Mouse (Mus musculus) hindbrain, embryonic 14.5 days (tissue): Measurements from ENCODE around the gene 1110002E22Rik. TPM values are rescaled to one million over a fixed set of nuclear protein-coding genes. Genes with fewer than 3 reads are reported as not detected.
A peak's percentile ranks its signal among the peaks of the same experiment; 100 is the strongest.

Source experiments
- ATAC-seq: fragments of 200-750 bp; cut with Nextera tagmentation; 2 replicates; pipeline ENCODE4 v1.8.0; 2017; ENCODE audit warnings: moderate number of reproducible peaks, mild to moderate bottlenecking, moderate TSS enrichment, moderate library complexity; ENCODE audit not compliant: low FRiP score
- DNase-seq: peaks from one replicate; pipeline ENCODE4 v3.0.0-alpha.2; 2015; ENCODE audit warnings: low spot score
- H3K27ac ChIP-seq: fragments of 300-500 bp; sonication (generic); 2 replicates; pipeline ENCODE4 v1.5.1; 2014; ENCODE audit warnings: mild to moderate bottlenecking, moderate library complexity
- H3K27me3 ChIP-seq: fragments of 300-500 bp; sonication (generic); 2 replicates; pipeline ENCODE4 v1.6.1; 2014; ENCODE audit warnings: mild to moderate bottlenecking, low read length, mixed read lengths; ENCODE audit not compliant: control insufficient read depth, insufficient read depth
- H3K36me3 ChIP-seq: fragments of 300-500 bp; sonication (generic); replicated peaks from 2 replicates; pipeline ENCODE4 v1.6.1; 2014; ENCODE audit not compliant: control insufficient read depth, insufficient read depth
- H3K4me1 ChIP-seq: fragments of 300-500 bp; sonication (generic); replicated peaks from 2 replicates; pipeline ENCODE4 v1.6.1; 2014; ENCODE audit warnings: antibody characterized with exemption, low read length, mixed read lengths; ENCODE audit not compliant: control insufficient read depth, insufficient read depth
- H3K4me2 ChIP-seq: fragments of 300-500 bp; sonication (generic); replicated peaks from 2 replicates; pipeline ENCODE4 v1.6.1; 2014; ENCODE audit warnings: mild to moderate bottlenecking, moderate library complexity
- H3K4me3 ChIP-seq: fragments of 300-500 bp; sonication (generic); replicated peaks from 2 replicates; pipeline ENCODE4 v1.5.1; 2014; ENCODE audit warnings: mild to moderate bottlenecking, low read length
- H3K9ac ChIP-seq: fragments of 300-500 bp; sonication (generic); 2 replicates; pipeline ENCODE4 v1.6.1; 2014
- H3K9me3 ChIP-seq: fragments of 300-500 bp; sonication (generic); 2 replicates; pipeline ENCODE4 v1.6.1; 2016; ENCODE audit warnings: low read length; ENCODE audit not compliant: control insufficient read depth
- WGBS: fragments of 180-500 bp; shearing (Covaris S2); extraction: QIAGEN DNeasy Blood & Tissue Kit; methylation state at CpG from one replicate; pipeline ENCODE4 v1.1.7; 2014; 5-methylcytosine and 5-hydroxymethylcytosine counted together
- polyA plus RNA-seq: library from polyadenylated mRNA; unstranded; fragments of >200 nt; fragmentation: Nextera tagmentation; extraction: Ambion mirVana; gene quantifications from 2 replicates; pipeline ENCODE4 v1.2.1, GENCODE M21; 2014

Gene 1110002E22Rik
- 0.07 and 0.10 TPM in 2 replicates for polyA plus RNA-seq

GRCm38 (mm10) chr3:138064732-138065645, at the start of gene 1110002E22Rik:
Gene 1110002E22Rik (plus strand): TSS chr3:138065052.
- peak; percentile 24; the same call in 1 of the 2 replicates for ATAC-seq

GRCm38 (mm10) chr3:138016810-138017209, 48.0 kb upstream of the 1110002E22Rik start:
- WGBS = 47% methylated on average over 12 of the region's 12 CpGs

More at GRCm38 (mm10) chr3:138064732-138065645, at the start of gene 1110002E22Rik:
- Histone ChIP-seq H3K9ac (no peak within 1 kb of the TSS), H3K4me2 (no peak within 1 kb of the TSS), H3K4me3 (no peak within 1 kb of the TSS), H3K9me3 (no peaks in the 10 kb centered on the region), H3K4me1 (peaks cover 18% of the 10 kb centered on the region), H3K27me3 (no peaks in the 10 kb centered on the region), H3K36me3 (no peaks in the 10 kb centered on the region), H3K27ac (no peak within 1 kb of the TSS)
- 67% methylated on average over 33 of the region's 33 CpGs for WGBS
- DNase-seq = no peak

GRCm38 (mm10) chr3:138022003-138022402, 42.8 kb upstream of the 1110002E22Rik start:
- H3K4me3 ChIP-seq = no peak overlapping the region
- H3K9me3 ChIP-seq = peaks cover 11% of the 10 kb centered on the region; the same call in 1 of the 2 replicates
- ATAC-seq = no peak
- no peak overlapping the region for H3K27ac ChIP-seq
- H3K9ac ChIP-seq = no peak overlapping the region
- H3K4me2 ChIP-seq = no peak overlapping the region
- H3K36me3 ChIP-seq = no peaks in the 10 kb centered on the region
- DNase-seq = no peak
- H3K27me3 ChIP-seq = no peaks in the 10 kb centered on the region
- WGBS = 80% methylated on average over 4 of the region's 4 CpGs
- 0 out of 2 replicates have a peak, but pooled peaks cover 2% of the 10 kb centered on the region for H3K4me1 ChIP-seq

More at GRCm38 (mm10) chr3:138016810-138017209, 48.0 kb upstream of the 1110002E22Rik start:
- Histone ChIP-seq H3K9me3 (peaks cover 11% of the 10 kb centered on the region; the same call in 1 of the 2 replicates), H3K4me2 (peak overlapping the region; percentile 42; the same call in 1 of the 2 replicates), H3K9ac (no peak overlapping the region), H3K4me1 (0 out of 2 replicates have a peak, but pooled peaks cover 4% of the 10 kb centered on the region), H3K36me3 (no peaks in the 10 kb centered on the region), H3K4me3 (no peak overlapping the region), H3K27ac (peak overlapping the region; percentile 59), H3K27me3 (no peaks in the 10 kb centered on the region)
- peak; percentile 73; the same call in 1 of the 2 replicates for ATAC-seq
- peak; percentile 65 for DNase-seq

DNA sequence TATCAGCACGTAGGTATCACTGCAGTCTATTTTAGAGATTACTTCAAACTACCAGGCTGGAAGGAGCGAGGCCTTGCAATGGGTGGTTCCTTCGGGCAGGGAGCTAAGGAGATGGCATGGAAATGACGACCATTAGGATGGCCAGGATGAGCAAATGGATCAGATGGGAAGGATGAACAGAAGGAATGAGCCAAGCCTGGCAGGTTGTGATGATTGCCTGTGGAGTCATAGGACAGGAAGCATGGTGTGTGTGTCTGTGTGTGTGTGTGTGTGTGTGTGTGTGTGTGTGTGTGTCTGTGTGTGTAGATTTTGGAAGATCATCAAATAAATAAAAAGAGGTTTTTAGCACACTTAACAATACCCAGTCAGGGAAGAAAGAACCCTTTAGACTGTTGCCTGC, 42.2 kb upstream of the 1110002E22Rik start:
- peaks cover 11% of the 10 kb centered on the region; the same call in 1 of the 2 replicates for H3K9me3 ChIP-seq
- no peak overlapping the region for H3K4me2 ChIP-seq
- H3K9ac ChIP-seq = no peak overlapping the region
- 89% methylated on average over 4 of the region's 4 CpGs for WGBS
- H3K4me1 ChIP-seq = no peaks in the 10 kb centered on the region
- no peak for DNase-seq
- no peaks in the 10 kb centered on the region for H3K27me3 ChIP-seq
- no peak overlapping the region for H3K27ac ChIP-seq
- ATAC-seq = no peak
- no peak overlapping the region for H3K4me3 ChIP-seq
- no peaks in the 10 kb centered on the region for H3K36me3 ChIP-seq

DNA sequence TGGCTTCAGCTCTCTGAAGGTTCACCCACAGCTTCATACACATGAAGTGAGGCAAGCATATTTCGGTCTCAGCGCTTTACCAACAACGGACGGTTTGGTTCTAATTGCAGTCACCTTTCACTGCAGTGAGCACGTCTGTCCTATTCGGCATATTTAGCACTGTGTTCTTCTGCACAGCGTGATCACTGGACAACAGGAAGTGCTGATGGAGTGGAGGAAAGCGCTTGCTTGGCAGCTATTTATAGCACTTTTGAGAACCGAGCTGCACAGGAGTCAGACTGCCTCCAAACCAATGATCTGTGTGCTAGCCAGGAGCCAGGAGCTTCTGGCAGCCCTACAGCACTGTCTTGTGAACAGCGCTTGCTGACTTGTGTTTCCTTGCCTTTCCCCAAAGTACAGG, 38.6 kb upstream of the 1110002E22Rik start:
- WGBS = 83% methylated on average over 10 of the region's 10 CpGs

GRCm38 (mm10) chr3:138027575-138028362, 37.1 kb upstream of the 1110002E22Rik start:
- H3K4me3 ChIP-seq = no peak overlapping the region
- no peaks in the 10 kb centered on the region for H3K36me3 ChIP-seq
- no peaks in the 10 kb centered on the region for H3K9me3 ChIP-seq
- no peaks in the 10 kb centered on the region for H3K4me1 ChIP-seq
- WGBS = 77% methylated on average over 5 of the region's 5 CpGs
- no peak overlapping the region for H3K4me2 ChIP-seq
- H3K9ac ChIP-seq = no peak overlapping the region
- ATAC-seq (no peak), DNase-seq (no peak)
- no peaks in the 10 kb centered on the region for H3K27me3 ChIP-seq
- H3K27ac ChIP-seq = no peak overlapping the region

More for the DNA sequence above, 38.6 kb upstream of the 1110002E22Rik start:
- no peaks in the 10 kb centered on the region for H3K9me3 ChIP-seq
- no peak overlapping the region for H3K4me2 ChIP-seq
- no peaks in the 10 kb centered on the region for H3K36me3 ChIP-seq
- H3K4me1 ChIP-seq = no peaks in the 10 kb centered on the region
- no peak for DNase-seq
- H3K27ac ChIP-seq = no peak overlapping the region
- no peak overlapping the region for H3K4me3 ChIP-seq
- H3K9ac ChIP-seq = no peak overlapping the region
- no peak for ATAC-seq
- H3K27me3 ChIP-seq = no peaks in the 10 kb centered on the region

GRCm38 (mm10) chr3:138029351-138029750, 35.5 kb upstream of the 1110002E22Rik start:
- H3K4me3 ChIP-seq = no peak overlapping the region

GRCm38 (mm10) chr3:138030563-138030962, 34.3 kb upstream of the 1110002E22Rik start:
- H3K36me3 ChIP-seq = no peaks in the 10 kb centered on the region
- no peak overlapping the region for H3K9ac ChIP-seq
- no peaks in the 10 kb centered on the region for H3K9me3 ChIP-seq
- no peak overlapping the region for H3K4me3 ChIP-seq
- H3K4me2 ChIP-seq = no peak overlapping the region
- ATAC-seq (no peak), DNase-seq (no peak)
- no peaks in the 10 kb centered on the region for H3K4me1 ChIP-seq
- 82% methylated on average over 6 of the region's 6 CpGs for WGBS
- H3K27ac ChIP-seq = no peak overlapping the region
- H3K27me3 ChIP-seq = no peaks in the 10 kb centered on the region

More at GRCm38 (mm10) chr3:138029351-138029750, 35.5 kb upstream of the 1110002E22Rik start:
- Histone ChIP-seq H3K4me2 (no peak overlapping the region), H3K27me3 (no peaks in the 10 kb centered on the region), H3K9me3 (no peaks in the 10 kb centered on the region), H3K27ac (no peak overlapping the region), H3K36me3 (no peaks in the 10 kb centered on the region), H3K4me1 (no peaks in the 10 kb centered on the region), H3K9ac (no peak overlapping the region)
- DNase-seq (no peak), ATAC-seq (no peak)
- WGBS = 87% methylated on average over 5 of the region's 5 CpGs

- H3K36me3 ChIP-seq = no peaks in the 10 kb centered on the region
- no peak overlapping the region for H3K9ac ChIP-seq
- no peak overlapping the region for H3K4me3 ChIP-seq
- H3K4me2 ChIP-seq = no peak overlapping the region
- H3K27ac ChIP-seq = no peak overlapping the region
- WGBS = 89% methylated on average over 6 of the region's 6 CpGs
- no peaks in the 10 kb centered on the region for H3K27me3 ChIP-seq
- ATAC-seq (no peak), DNase-seq (no peak)
- no peaks in the 10 kb centered on the region for H3K4me1 ChIP-seq
- no peaks in the 10 kb centered on the region for H3K9me3 ChIP-seq
Measured at GRCm38 (mm10) chr3:138033986-138034385, 30.9 kb upstream of the 1110002E22Rik start.
